Mouse (Mus musculus) small intestine, adult 2 months (tissue): Measurements from ENCODE around the gene Sec24b.

Experiments used
- CTCF ChIP-seq: fragments of 200-500 bp; IDR thresholded peaks from 2 replicates; pipeline ENCODE4 v1.5.1; 2012; ENCODE audit warnings: low read depth, mild to moderate bottlenecking, control low read depth, inconsistent platforms, low read length, moderate library complexity, mixed read lengths; ENCODE audit not compliant: insufficient replicate concordance, insufficient read length; ENCODE audit errors: extremely low read depth
- POLR2A ChIP-seq: fragments of 200-500 bp; IDR thresholded peaks from 2 replicates; pipeline ENCODE4 v1.6.1; 2012; ENCODE audit warnings: low read depth, mild to moderate bottlenecking, control low read depth, inconsistent platforms, low read length, moderate library complexity

DNA sequence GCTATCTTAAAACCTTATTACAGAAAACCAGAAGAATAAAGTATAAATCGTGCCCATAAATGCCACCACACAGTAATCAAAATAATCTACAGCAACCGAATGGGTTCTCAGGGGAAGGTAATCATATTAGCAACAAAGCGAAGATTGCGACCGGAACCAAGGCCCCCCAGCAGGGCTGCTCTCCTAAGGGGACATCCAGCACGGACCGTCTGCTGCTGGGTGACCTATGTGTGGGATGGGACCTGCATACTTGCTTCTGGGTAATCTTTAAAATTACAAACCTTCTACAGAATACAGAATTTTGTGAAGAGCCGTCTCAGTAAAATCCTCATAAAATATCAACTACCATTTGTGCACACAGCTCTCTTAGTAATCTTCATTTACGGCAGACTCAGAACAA lies 82.6 kb downstream of the Sec24b start:
- no peak for TF ChIP-seq CTCF
- TF ChIP-seq POLR2A, result no peak
